ENCODE assay signal across 24 mouse cellular contexts in genomic region chr19:58336802-58337201, GRCm38 (mm10).
DNase-seq lines count a peak whose midpoint lies in the region; ATAC-seq lines count a peak whose summit lies in the region.
"Had no signal": no experiment of that assay in that cellular context is flagged by ENCODE, and none has a peak within 500 bp of the region (broad histone marks: within the 10 kb centered on the region; RNA-seq: fewer than 3 reads in every experiment).

No protein-coding gene starts in this region.

- H3K27ac ChIP-seq in hindbrain, embryonic 10.5 days, result 0 out of 2 replicates have a peak overlapping the region, but pooled peaks have one; percentile 29
- no peak overlapping the region for H3K27ac ChIP-seq in hindbrain, embryonic 11.5 days (ENCODE audit: low read depth, low read length)
- H3K27ac ChIP-seq in neural tube, embryonic 12.5 days, result no peak overlapping the region
- H3K27ac ChIP-seq in neural tube, embryonic 15.5 days (replicated peaks), result no peak overlapping the region
- H3K27ac ChIP-seq in kidney, embryonic 16.5 days (ENCODE audit: low read length), result peak overlapping the region; percentile 54
- H3K27ac ChIP-seq: embryonic facial prominence, embryonic 15.5 days; forebrain, embryonic 15.5 days; heart, adult 2 months; limb, embryonic 12.5 days; macrophage had no signal

- H3K9me3 ChIP-seq in hindbrain, embryonic 10.5 days, result no peaks in the 10 kb centered on the region
- no peaks in the 10 kb centered on the region for H3K9me3 ChIP-seq in hindbrain, embryonic 11.5 days (ENCODE audit: control insufficient read depth, low read length)
- H3K9me3 ChIP-seq in neural tube, embryonic 12.5 days, result no peaks in the 10 kb centered on the region
- H3K9me3 ChIP-seq in neural tube, embryonic 15.5 days (replicated peaks), result no peaks in the 10 kb centered on the region
- H3K9me3 ChIP-seq in kidney, embryonic 16.5 days (ENCODE audit: low read length), result no peaks in the 10 kb centered on the region
- H3K9me3 ChIP-seq: embryonic facial prominence, embryonic 15.5 days; forebrain, embryonic 15.5 days; limb, embryonic 12.5 days had no signal

- WGBS in hindbrain, embryonic 10.5 days, result 78% methylated on average over 6 of the region's 6 CpGs
- WGBS in hindbrain, embryonic 11.5 days, result 88% methylated on average over 6 of the region's 6 CpGs
- WGBS in neural tube, embryonic 12.5 days, result 47% methylated on average over 6 of the region's 6 CpGs
- WGBS in neural tube, embryonic 15.5 days, result 51% methylated on average over 6 of the region's 6 CpGs
- WGBS in kidney, embryonic 16.5 days, result 18% methylated on average over 6 of the region's 6 CpGs

- no peak overlapping the region for H3K4me3 ChIP-seq in hindbrain, embryonic 10.5 days
- H3K4me3 ChIP-seq in hindbrain, embryonic 11.5 days (ENCODE audit: low read depth, low read length), result no peak overlapping the region
- H3K4me3 ChIP-seq in neural tube, embryonic 12.5 days, result no peak overlapping the region
- H3K4me3 ChIP-seq in neural tube, embryonic 15.5 days (replicated peaks), result no peak overlapping the region
- H3K4me3 ChIP-seq in kidney, embryonic 16.5 days (ENCODE audit: low read length), result no peak overlapping the region
- H3K4me3 ChIP-seq: embryonic facial prominence, embryonic 15.5 days; forebrain, embryonic 15.5 days; heart, adult 2 months; limb, embryonic 12.5 days had no signal

- H3K4me2 ChIP-seq in hindbrain, embryonic 11.5 days (replicated peaks; ENCODE audit: low read depth, low read length), result no peak overlapping the region
- no peak overlapping the region for H3K4me2 ChIP-seq in neural tube, embryonic 12.5 days (replicated peaks)
- no peak overlapping the region for H3K4me2 ChIP-seq in neural tube, embryonic 15.5 days
- H3K4me2 ChIP-seq in kidney, embryonic 16.5 days (replicated peaks; ENCODE audit: low read depth, low read length), result no peak overlapping the region
- H3K4me2 ChIP-seq: embryonic facial prominence, embryonic 15.5 days; forebrain, embryonic 15.5 days; limb, embryonic 12.5 days; liver, embryonic 11.5 days; midbrain, embryonic 11.5 days had no signal

- no peak overlapping the region for H3K9ac ChIP-seq in hindbrain, embryonic 11.5 days (ENCODE audit: low read depth, low read length)
- H3K9ac ChIP-seq in neural tube, embryonic 12.5 days, result no peak overlapping the region
- H3K9ac ChIP-seq in neural tube, embryonic 15.5 days (replicated peaks), result no peak overlapping the region
- H3K9ac ChIP-seq in kidney, embryonic 16.5 days (replicated peaks; ENCODE audit: low read length), result no peak overlapping the region
- H3K9ac ChIP-seq: embryonic facial prominence, embryonic 15.5 days; forebrain, embryonic 15.5 days; limb, embryonic 12.5 days; liver, postnatal 0 days had no signal

- no peak for ATAC-seq in hindbrain, embryonic 11.5 days (ENCODE audit: low FRiP score)
- ATAC-seq in neural tube, embryonic 12.5 days (ENCODE audit: low FRiP score, low read depth), result peak; percentile 17; the same call in 1 of the 2 replicates
- no peak for ATAC-seq in neural tube, embryonic 15.5 days (ENCODE audit: low FRiP score)
- peak; percentile 55 for ATAC-seq in kidney, embryonic 16.5 days (ENCODE audit: low FRiP score, low TSS enrichment)
- ATAC-seq: activated CD4-positive, CD25-positive, alpha-beta regulatory T cell, adult 4 months; liver, postnatal 0 days; lung, postnatal 0 days had no signal

- peaks cover 7% of the 10 kb centered on the region; the same call in 1 of the 2 replicates for H3K27me3 ChIP-seq in hindbrain, embryonic 10.5 days (ENCODE audit: insufficient read depth, poor library complexity, severe bottlenecking)
- H3K27me3 ChIP-seq in hindbrain, embryonic 11.5 days (ENCODE audit: control insufficient read depth, insufficient read depth, low read length), result no peaks in the 10 kb centered on the region
- H3K27me3 ChIP-seq in neural tube, embryonic 12.5 days (replicated peaks), result no peaks in the 10 kb centered on the region
- H3K27me3 ChIP-seq in neural tube, embryonic 15.5 days (replicated peaks), result no peaks in the 10 kb centered on the region
- no peaks in the 10 kb centered on the region; the same call in 1 of the 2 replicates for H3K27me3 ChIP-seq in kidney, embryonic 16.5 days (ENCODE audit: insufficient read depth, low read length)
- H3K27me3 ChIP-seq: embryonic facial prominence, embryonic 15.5 days had no signal

- H3K36me3 ChIP-seq in hindbrain, embryonic 10.5 days, result no peaks in the 10 kb centered on the region
- H3K36me3 ChIP-seq in hindbrain, embryonic 11.5 days (ENCODE audit: control insufficient read depth, insufficient read depth, low read length), result no peaks in the 10 kb centered on the region
- H3K36me3 ChIP-seq in neural tube, embryonic 12.5 days, result no peaks in the 10 kb centered on the region
- no peaks in the 10 kb centered on the region for H3K36me3 ChIP-seq in neural tube, embryonic 15.5 days
- H3K36me3 ChIP-seq in kidney, embryonic 16.5 days (ENCODE audit: insufficient read depth, low read length), result no peaks in the 10 kb centered on the region
- H3K36me3 ChIP-seq: embryonic facial prominence, embryonic 15.5 days; forebrain, embryonic 15.5 days; limb, embryonic 12.5 days had no signal

- no peak for DNase-seq in hindbrain, embryonic 10.5 days (ENCODE audit: low spot score)
- no peak for DNase-seq in hindbrain, embryonic 11.5 days (ENCODE audit: low spot score)
- no peak for DNase-seq in embryo, embryonic 11 days
- no peak for DNase-seq in gastrocnemius, adult 8-10 months (ENCODE audit: low spot score in 2 of 2)
- DNase-seq: adrenal gland, adult 8-10 months; cerebellum, adult 18-20 months; cerebellum, postnatal 25 days; gastrocnemius, postnatal 25 days; heart, adult 2 months; layer of hippocampus, postnatal 36 days; liver, postnatal 0 days; thymus, adult 18-20 months; thymus, postnatal 36 days had no signal

- peaks cover 32% of the 10 kb centered on the region for H3K4me1 ChIP-seq in hindbrain, embryonic 10.5 days (replicated peaks)
- no peaks in the 10 kb centered on the region for H3K4me1 ChIP-seq in hindbrain, embryonic 11.5 days (replicated peaks; ENCODE audit: control insufficient read depth, insufficient read depth, low read length)
- H3K4me1 ChIP-seq in neural tube, embryonic 12.5 days, result peaks cover 22% of the 10 kb centered on the region
- H3K4me1 ChIP-seq in neural tube, embryonic 15.5 days, result peaks cover 23% of the 10 kb centered on the region
- H3K4me1 ChIP-seq in kidney, embryonic 16.5 days (ENCODE audit: insufficient read depth, low read length), result peaks cover 28% of the 10 kb centered on the region
- H3K4me1 ChIP-seq: forebrain, embryonic 15.5 days had no signal

Comparison
In these comparisons a context has a peak if more than half of its experiments do, and no peak if none do; other contexts are left out.
1. H3K27ac ChIP-seq: peak in hindbrain, embryonic 10.5 days (single experiment) and kidney, embryonic 16.5 days (single experiment); none in hindbrain, embryonic 11.5 days (single experiment), neural tube, embryonic 12.5 days (single experiment) and neural tube, embryonic 15.5 days (single experiment).
2. ATAC-seq: peak in neural tube, embryonic 12.5 days (single experiment) and kidney, embryonic 16.5 days (single experiment); none in hindbrain, embryonic 11.5 days (single experiment) and neural tube, embryonic 15.5 days (single experiment).